Mouse (Mus musculus): ENCODE measurements around the gene Fgfr2.

Fgfr2 gene

DNA sequence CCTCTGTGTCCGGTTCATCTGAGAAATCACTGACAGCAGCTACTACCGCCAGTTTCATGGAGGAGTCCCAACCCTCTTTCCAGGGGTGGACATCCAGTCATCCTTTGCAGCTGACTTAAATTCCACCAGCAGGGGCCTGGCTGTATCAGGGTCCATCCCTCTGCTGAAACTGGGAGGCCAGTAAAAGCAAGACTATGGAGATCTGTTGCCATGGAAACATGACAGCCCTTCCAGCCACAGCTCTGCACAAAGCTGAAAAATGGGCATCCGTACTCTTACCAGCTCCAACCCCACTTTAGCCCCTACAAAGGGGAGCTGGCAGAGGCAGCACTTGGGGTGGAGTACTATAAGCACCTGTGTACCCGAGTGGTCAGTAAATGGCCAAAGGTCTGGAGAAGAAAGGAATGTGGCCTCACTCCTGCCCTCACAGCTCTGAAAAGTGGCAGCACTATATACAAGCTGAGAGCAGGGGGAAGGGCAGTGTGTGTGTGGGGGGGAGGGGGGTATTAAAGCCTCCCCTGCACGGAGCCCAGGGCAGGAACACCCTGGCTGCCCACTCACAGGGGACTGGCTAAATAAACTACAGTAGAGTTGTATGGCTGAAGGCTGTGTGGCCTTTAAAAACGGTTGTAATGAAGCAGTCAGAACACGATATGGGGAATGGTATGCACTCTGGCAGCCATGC, 341.9 kb downstream of the Fgfr2 start:
- in situ Hi-C loops (cut with MboI, MseI), result no loop called here

GRCm38 (mm10) chr7:132780611-132781010, 342.5 kb downstream of the Fgfr2 start:
- in situ Hi-C loops (cut with MboI, MseI), result no loop called here

DNA sequence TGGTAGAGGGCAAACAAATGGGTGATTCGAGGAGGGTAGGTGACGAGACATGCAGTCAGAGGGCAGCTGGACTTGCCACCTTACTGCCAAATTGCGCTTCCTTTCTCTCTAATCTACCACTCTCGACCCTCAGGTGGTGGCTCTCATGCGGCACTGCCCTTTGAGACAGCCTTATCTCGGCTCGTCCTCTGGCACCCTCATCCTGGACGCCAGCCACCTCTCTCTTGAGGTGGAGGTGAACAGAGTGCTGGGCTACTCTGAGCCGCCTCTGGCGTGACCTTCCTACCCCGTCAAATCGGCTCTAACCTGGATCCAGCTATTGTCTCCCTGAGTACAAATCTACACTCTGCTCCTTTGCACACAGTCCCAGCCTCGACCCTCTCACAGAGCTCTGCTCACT, 344.5 kb downstream of the Fgfr2 start:
- in situ Hi-C loops (cut with MboI, MseI), result no loop called here

GRCm38 (mm10) chr7:132777728-132778453, 345.3 kb downstream of the Fgfr2 start:
- in situ Hi-C loops (cut with MboI, MseI), result no loop called here

DNA sequence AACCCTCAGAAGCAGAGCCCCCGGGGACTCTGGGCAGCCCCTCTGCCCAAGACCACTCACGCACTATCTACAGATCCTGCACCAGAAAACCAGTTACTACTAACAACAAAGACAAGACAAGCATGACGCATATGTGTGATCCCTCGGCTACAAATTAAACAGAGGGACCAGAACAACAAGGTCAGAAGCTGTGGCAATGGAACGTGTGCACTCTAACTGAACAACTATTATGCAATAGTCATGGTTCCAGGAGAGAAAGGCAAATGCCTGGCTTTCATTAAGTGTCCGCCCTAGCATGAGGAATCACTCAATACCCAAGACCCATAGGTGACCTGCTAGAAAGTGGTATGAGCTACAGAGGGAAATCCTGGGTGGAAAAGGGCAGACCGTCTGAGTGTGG, 346.0 kb downstream of the Fgfr2 start:
- in situ Hi-C loops (cut with MboI, MseI), result no loop called here

DNA sequence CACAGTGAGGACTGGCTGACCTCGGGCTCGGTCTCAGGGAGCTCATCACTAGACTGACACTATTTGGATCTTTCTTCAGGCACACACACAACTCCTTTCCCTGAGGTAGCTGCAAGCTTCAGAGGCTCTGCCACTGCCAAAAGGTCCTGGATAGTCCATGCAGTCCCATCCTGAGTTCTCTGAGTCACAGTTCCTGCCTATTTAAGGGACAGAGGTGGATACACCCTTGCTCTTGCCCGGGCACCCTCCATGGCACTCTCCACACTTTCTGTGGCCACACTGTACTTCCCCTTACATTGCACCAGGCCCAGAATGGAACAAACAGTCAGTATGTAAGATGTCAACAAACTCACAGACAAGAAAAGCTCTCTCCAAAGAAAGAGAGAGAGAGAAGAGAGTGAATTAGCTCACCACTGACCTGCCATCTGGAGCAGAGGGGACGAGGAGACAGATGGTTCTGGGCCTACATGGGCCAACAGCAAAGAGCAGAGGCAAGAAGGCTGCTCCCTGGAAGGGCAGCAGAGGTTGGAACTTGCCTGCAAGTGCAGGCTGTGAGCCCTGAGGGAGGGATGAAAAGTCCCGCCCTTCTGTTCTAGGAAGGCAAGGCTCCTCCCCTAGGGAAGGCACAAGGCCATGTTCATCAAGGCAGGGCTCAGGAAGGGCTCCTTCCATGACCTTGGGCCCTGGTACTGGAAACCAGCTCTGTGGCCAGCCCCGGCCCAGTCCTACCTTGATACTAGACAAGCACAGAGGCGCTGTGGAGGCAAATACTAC, 346.6 kb downstream of the Fgfr2 start:
- in situ Hi-C loops (cut with MboI, MseI), result no loop called here

DNA sequence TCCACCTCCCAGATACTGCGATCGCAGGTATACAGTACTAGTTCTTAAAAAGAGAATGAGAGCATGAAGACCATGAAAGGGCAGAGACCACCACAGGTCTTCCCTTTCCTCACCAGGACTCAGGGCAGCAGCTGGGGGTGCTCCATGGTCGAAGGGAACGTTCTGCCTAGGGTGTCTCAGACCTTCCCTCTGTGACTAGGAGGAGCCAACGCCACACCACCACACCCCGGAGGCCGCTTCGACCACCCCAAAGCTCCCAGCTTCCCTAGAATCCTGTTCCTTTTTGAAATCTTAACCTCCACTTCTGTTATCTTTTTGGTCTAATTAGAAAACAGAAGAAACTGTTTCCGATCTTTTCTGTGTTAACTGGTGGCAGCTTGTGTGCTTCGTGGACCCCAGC, 347.2 kb downstream of the Fgfr2 start:
- in situ Hi-C loops (cut with MboI, MseI), result no loop called here

- in situ Hi-C loops (cut with MboI, MseI), result no loop called here
Measured at GRCm38 (mm10) chr7:132775333-132775732, 347.8 kb downstream of the Fgfr2 start.

DNA sequence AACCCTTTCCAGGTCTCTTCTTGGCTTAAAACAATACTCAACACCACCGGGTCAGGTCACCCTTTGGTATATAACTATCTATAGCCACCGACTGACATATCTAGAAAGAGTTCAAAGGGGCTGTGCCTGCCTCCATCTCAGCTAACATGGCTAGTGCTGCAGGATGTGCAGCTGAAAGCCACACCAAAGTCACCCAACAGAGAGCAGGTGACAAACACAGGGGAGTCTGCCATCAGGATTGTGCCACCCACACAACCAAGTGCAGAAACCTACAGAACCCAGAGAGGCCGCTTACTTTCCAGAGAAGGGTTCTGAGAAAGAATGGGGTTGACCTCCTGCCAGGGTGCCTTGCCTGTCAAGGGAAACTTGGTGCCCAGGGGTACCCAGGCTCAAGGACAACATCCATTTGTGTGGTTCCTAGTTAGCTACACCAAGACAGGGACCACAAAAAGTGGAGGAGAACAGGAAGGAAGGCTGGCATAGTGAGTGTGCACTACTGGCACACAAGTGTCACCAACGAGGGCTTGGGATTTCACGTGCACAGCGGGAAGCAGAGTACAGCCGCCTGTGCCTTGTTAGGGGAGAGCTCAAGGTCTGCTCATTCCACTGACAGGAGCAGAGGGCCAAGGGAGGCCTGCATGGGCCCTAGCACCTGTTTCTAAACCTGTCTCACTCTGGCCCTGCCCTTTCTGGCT, 350.0 kb downstream of the Fgfr2 start:
- in situ Hi-C loops (cut with MboI, MseI), result no loop called here

GRCm38 (mm10) chr7:132772440-132772839, 350.7 kb downstream of the Fgfr2 start:
- in situ Hi-C loops (cut with MboI, MseI), result no loop called here

DNA sequence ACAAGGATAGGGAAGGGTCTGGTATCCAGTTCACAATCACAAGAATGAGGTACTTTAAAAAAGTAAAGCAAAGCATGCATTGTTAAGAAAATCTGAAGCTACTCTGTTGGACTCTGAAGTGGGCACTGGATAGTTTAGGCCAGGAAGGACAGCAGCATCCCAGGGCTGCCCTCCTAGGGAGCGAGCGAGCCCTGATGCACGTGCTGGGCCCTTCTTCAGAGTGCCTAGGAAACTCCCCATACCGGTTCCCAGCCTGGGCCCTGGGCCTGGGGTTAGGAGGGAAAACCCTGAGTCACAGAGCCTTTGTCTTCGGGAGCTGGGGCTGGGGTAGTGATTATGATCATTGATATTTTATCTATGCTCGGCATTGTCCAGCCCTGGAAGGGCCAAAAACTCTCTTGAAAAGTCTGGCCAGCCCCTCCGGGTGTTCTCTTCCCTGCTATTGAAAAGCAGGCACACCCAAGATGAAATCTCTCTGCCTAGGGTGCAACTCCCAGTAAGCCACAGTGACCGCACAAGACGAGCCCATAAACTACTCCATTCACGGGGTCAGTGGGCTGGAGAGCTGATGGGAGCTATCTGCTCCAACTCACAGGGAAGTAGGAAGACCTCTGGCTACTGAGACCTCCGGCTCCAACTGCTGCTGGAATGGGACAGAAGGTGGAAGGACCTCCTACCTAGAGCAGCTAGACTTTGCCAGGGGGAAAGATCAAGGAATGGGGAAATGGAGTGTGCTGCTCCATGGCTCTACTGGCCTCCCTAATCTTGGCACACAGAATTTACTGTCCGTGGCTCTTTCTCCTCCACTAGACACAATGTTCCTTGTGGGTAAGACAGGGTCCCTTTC, 354.4 kb downstream of the Fgfr2 start:
- in situ Hi-C loops (cut with MboI, MseI), result loop anchor here (5.0 kb wide), 2 partner anchors 34 to 451 kb away; partner anchors contain the start of gene Chst15

DNA sequence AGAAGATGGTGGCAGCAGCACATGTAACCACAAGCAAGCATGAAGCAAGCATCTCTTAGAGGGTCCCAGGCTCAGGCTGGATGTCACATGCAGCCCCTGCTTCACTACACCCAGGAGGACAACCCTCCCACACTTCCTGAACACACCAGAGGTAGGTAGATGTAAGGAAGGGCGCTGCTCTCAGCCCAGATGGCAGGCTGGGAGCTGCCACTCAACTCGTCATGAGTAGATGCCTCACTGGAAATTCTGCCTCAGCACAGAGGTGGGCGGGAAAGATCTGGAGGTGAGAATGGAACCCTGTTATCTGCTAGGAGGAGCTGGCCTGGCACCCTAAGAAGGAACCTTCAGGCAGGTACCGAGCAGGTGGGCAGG, 355.2 kb downstream of the Fgfr2 start:
- in situ Hi-C loops (cut with MboI, MseI), result loop anchor here (5.0 kb wide), 2 partner anchors 34 to 451 kb away; partner anchors contain the start of gene Chst15

GRCm38 (mm10) chr7:132767233-132767998, 355.7 kb downstream of the Fgfr2 start:
- in situ Hi-C loops (cut with MboI, MseI), result loop anchor here (5.0 kb wide), 2 partner anchors 35 to 450 kb away; partner anchors contain the start of gene Chst15

DNA sequence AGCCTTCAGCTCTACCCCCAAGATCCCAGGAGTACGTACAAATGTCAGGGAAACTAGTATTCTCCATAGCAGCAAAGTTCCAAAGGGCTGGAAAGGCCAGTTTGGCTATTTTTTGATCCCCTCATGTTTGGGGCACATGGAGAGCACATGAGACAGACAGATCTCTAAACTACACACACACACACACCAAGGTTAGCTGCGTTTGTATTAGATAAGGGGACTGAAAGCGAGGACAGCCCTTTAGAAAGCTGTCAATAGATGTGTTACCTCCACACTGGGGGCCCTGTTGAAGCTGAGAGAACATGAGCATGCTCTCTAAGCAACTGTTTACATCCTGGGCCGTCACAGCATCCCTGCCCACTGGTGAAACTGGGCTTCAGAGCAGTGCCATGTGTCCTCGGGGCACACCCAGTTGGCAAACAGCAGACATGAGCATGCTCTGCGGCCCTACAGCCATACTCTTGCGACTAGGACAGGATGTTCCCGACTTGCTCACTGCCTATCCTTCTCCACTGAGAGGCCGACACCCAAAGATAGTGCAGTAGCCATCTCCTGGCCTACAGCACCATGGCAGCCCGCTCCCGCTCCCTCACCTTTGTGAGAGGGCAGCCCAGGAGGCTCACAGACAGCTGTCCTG, 356.8 kb downstream of the Fgfr2 start:
- in situ Hi-C loops (cut with MboI, MseI), result loop anchor here (5.0 kb wide), 2 partner anchors 36 to 449 kb away; partner anchors contain the start of gene Chst15

- in situ Hi-C loops (cut with MboI, MseI), result loop anchor here (5.0 kb wide), 2 partner anchors 37 to 448 kb away; partner anchors contain the start of gene Chst15
Measured at GRCm38 (mm10) chr7:132765629-132766186, 357.4 kb downstream of the Fgfr2 start.

GRCm38 (mm10) chr7:132764896-132765491, 358.2 kb downstream of the Fgfr2 start:
- in situ Hi-C loops (cut with MboI, MseI), result loop anchor here (5.0 kb wide), 2 partner anchors 37 to 448 kb away; partner anchors contain the start of gene Chst15

GRCm38 (mm10) chr7:132764314-132764713, 358.8 kb downstream of the Fgfr2 start:
- in situ Hi-C loops (cut with MboI, MseI), result no loop called here

DNA sequence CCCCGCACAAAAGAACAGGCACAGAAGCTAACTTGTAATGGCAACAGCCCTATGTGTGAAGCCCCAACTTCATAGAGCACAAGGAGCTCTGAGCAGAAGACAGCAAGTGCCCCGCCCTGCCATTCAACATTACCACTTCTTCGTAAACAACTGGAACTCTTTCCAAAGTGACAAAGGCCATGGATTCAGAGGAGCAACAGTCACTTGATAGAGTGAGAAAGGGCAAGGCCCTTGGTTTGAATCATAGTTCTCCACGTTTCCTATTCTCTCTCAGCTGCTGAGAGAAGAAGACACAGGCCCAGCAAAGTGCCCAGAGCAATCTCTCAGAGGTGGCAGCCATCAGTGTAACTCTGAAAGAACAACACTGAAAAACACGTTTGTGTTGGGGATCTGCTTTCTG, 359.2 kb downstream of the Fgfr2 start:
- in situ Hi-C loops (cut with MboI, MseI), result no loop called here

DNA sequence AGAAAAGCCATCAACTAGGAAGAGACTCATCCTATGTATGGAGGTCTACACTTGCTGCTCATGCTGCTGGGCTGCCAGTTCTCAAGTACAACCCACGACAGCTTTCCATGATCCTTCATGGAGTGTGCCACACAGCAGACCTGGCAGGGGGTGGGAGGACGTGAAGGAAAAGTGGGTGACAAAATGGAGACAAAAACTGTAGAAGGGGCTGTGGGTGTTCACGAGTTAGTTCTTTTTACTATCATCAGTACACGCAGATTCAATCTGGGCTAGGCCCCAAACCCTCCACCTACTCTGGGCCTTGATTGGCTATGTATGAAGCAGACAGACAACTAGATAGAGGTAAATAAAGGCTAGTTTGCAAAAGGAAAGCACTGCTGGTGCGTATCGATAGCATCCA, 359.8 kb downstream of the Fgfr2 start:
- in situ Hi-C loops (cut with MboI, MseI), result no loop called here
